Mouse (Mus musculus) lung, embryonic 15.5 days (tissue): ENCODE data around the gene Scn9a. TPM values are rescaled to one million over a fixed set of nuclear protein-coding genes. Genes with fewer than 3 reads are reported as not detected.
A peak's percentile ranks its signal among the peaks of the same experiment; 100 is the strongest.

ENCODE experiments used
- ATAC-seq: fragments of 200-750 bp; cut with Nextera tagmentation; 2 replicates; pipeline ENCODE4 v1.8.0; 2017; ENCODE audit warnings: moderate number of reproducible peaks, borderline replicate concordance; ENCODE audit not compliant: low FRiP score, low TSS enrichment; ENCODE audit errors: extremely low read depth
- H3K27ac ChIP-seq: fragments of 300-500 bp; sonication (generic); 2 replicates; pipeline ENCODE4 v1.5.1; 2015; ENCODE audit warnings: moderate library complexity, mild to moderate bottlenecking, inconsistent platforms
- H3K27me3 ChIP-seq: fragments of 300-500 bp; sonication (generic); 2 replicates; pipeline ENCODE4 v1.6.1; 2015; ENCODE audit warnings: inconsistent platforms
- H3K36me3 ChIP-seq: fragments of 300-500 bp; sonication (generic); 2 replicates; pipeline ENCODE4 v1.6.1; 2015; ENCODE audit warnings: inconsistent platforms
- H3K4me1 ChIP-seq: fragments of 300-500 bp; sonication (generic); 2 replicates; pipeline ENCODE4 v1.6.1; 2015; ENCODE audit warnings: inconsistent platforms
- H3K4me2 ChIP-seq: fragments of 300-500 bp; sonication (generic); 2 replicates; pipeline ENCODE4 v1.6.1; 2015; ENCODE audit warnings: inconsistent platforms, mild to moderate bottlenecking, moderate library complexity
- H3K4me3 ChIP-seq: fragments of 300-500 bp; sonication (generic); 2 replicates; pipeline ENCODE4 v1.5.1; 2015; ENCODE audit warnings: mild to moderate bottlenecking, inconsistent platforms
- H3K9ac ChIP-seq: fragments of 300-500 bp; sonication (generic); 2 replicates; pipeline ENCODE4 v1.6.1; 2015; ENCODE audit warnings: inconsistent platforms
- H3K9me3 ChIP-seq: fragments of 300-500 bp; sonication (generic); 2 replicates; pipeline ENCODE4 v1.6.1; 2016; ENCODE audit warnings: inconsistent platforms
- WGBS: fragments of 180-500 bp; shearing (Covaris S2); methylation state at CpG from one replicate; pipeline ENCODE4 v1.1.7; 2015; 5-methylcytosine and 5-hydroxymethylcytosine counted together
- polyA plus RNA-seq: library from polyadenylated mRNA; unstranded; fragments of >200 nt; fragmentation: Nextera tagmentation; extraction: Ambion mirVana; gene quantifications from 2 replicates; pipeline ENCODE4 v1.2.1, GENCODE M21; 2015

Gene Scn9a
- 0.19 and 0.39 TPM in 2 replicates for polyA plus RNA-seq

DNA sequence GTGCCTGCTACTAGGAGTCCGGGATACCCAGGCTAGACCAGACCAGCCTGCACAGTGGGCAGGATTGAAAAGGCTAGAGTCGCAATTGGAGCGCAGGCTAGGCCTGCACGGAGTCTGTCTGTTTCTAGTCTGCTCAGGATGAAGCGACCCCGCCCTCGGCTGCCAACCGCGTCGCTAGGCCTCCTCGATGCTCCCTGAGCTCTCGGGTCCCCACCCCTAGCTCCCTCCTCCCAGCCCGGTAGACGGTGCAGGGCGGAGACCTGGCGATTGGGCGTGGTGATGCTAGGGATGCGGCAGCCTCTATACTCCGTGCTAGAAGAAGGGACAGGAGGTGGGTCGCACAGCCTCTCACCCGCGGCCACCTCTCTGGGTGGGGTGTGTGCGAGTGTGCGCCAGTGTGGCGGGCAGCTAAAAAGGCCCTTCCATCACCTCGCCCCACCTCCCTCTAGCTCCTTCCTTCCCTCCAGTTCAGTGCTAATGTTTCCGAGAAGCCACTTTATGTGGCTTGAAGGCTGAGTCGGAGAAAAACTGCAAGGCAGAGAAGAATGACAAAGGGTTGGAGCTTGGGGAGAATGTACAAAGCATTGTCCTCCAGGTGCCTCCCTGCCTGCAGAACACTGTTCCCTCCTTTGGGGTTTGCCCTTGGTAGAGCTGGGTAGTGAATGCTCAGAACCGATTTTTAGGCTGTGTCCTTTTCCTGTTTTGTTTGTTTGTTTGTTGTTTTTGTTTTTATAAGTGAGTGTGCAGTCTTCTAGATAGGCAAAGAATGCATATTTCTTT, at the start of gene Scn9a:
Gene Scn9a, minus strand, starts transcription at position 383 of the 780 bp plus-strand sequence.
- ATAC-seq = peak; percentile 76

DNA sequence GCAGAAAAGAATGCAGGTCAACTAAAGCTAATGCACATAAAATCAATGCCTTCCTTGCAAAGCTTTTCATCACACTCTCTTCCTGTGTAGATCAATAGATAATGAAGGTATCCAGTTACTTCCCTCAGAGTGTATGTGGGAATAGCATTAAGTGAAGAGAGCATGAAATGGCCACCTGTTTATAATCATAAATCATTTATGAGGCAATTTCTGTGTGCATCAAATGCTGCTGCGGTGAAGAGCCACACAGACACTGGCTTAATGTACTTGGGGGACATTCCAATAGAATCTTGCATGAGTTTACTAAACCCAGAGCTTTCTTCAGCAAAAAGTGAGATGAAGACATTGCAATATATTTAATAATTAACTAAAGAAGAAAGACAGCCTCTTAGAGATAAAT, 27.2 kb upstream of the Scn9a start:
- H3K9ac ChIP-seq = no peak overlapping the region
- no peak for ATAC-seq
- H3K27ac ChIP-seq = no peak overlapping the region
- H3K4me3 ChIP-seq = no peak overlapping the region
- H3K4me2 ChIP-seq = no peak overlapping the region
- H3K36me3 ChIP-seq = no peaks in the 10 kb centered on the region
- H3K4me1 ChIP-seq = no peaks in the 10 kb centered on the region
- WGBS = 80% methylated on average over 1 of the region's 1 CpGs
- H3K9me3 ChIP-seq = no peaks in the 10 kb centered on the region
- no peaks in the 10 kb centered on the region for H3K27me3 ChIP-seq

More for the DNA sequence above, at the start of gene Scn9a:
- Histone ChIP-seq H3K36me3 (no peaks in the 10 kb centered on the region), H3K9me3 (no peaks in the 10 kb centered on the region), H3K27me3 (peaks cover 14% of the 10 kb centered on the region), H3K4me1 (peaks cover 5% of the 10 kb centered on the region; the same call in 1 of the 2 replicates), H3K9ac (no peak within 1 kb of the TSS), H3K4me3 (peak within 1 kb of the TSS; percentile 26), H3K27ac (no peak within 1 kb of the TSS), H3K4me2 (peak within 1 kb of the TSS; percentile 54)
- 2% methylated on average over 29 of the region's 29 CpGs for WGBS

DNA sequence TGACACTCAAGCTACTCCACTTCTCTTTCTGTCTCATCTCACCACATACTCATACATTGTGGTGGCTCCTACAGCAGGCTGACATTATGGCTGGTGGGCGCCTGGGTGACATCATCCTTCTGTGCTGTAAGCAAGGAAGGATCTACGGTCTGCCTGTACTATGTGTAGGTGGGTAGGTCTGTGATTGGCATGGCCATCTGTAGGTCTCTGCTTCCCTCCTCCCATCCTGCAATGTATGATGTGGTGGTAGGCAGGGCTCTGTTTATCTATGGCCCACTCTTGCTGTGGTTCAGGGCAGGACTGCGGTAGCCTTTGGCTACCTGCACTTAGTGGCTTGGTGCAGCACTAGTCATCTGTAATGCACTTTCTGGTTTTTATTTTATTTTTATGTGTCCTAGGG, 21.7 kb upstream of the Scn9a start:
- Histone ChIP-seq H3K36me3 (no peaks in the 10 kb centered on the region), H3K27ac (no peak overlapping the region), H3K9ac (no peak overlapping the region), H3K4me1 (no peaks in the 10 kb centered on the region), H3K4me3 (no peak overlapping the region), H3K4me2 (no peak overlapping the region), H3K27me3 (no peaks in the 10 kb centered on the region), H3K9me3 (no peaks in the 10 kb centered on the region)
- 87% methylated on average over 3 of the region's 3 CpGs for WGBS
- no peak for ATAC-seq

DNA sequence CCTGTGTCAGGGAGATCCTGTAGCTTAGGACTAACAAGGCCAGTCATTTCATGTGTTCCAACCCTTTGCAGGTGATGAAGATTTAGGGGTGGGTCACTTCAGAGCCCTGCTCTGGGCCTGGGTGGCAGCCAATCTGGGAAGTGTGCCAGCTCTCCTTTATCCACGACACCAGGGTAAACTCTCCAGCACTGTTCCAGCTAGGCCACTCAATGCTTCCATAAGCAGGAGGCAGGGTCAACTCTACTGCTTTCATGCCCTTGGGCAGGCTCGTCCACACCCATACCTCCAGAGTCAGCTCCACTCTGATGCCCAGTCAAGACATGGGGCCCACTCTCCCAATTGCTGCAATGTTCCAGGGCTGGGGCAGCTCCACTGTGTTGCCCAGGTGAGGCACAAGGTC, 20.7 kb upstream of the Scn9a start:
- Histone ChIP-seq H3K4me3 (no peak overlapping the region), H3K4me2 (no peak overlapping the region), H3K36me3 (no peaks in the 10 kb centered on the region), H3K27me3 (no peaks in the 10 kb centered on the region), H3K4me1 (no peaks in the 10 kb centered on the region), H3K27ac (no peak overlapping the region), H3K9ac (no peak overlapping the region), H3K9me3 (no peaks in the 10 kb centered on the region)
- peak; percentile 88 for ATAC-seq
- 22% methylated on average over 2 of the region's 2 CpGs for WGBS

DNA sequence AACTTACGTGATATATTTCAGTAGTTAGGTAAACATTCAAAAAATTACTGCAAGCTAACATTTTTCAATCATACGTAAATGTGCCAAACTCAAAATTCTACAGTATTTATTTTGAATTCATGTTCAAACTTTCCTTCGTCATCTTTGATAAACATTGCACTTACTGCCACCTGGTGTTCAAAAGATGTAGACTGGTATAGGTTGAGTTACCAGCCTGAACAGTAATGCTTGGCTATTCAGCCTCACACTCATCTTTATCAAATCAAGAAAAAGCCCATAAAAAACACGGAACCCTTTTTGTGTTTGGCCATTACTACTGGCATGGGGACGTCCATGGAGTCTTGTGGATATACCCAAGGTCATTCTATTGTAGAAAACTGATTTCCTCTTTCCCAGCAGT, 9.6 kb upstream of the Scn9a start:
- Histone ChIP-seq H3K4me1 (no peaks in the 10 kb centered on the region), H3K27me3 (no peaks in the 10 kb centered on the region), H3K4me3 (no peak overlapping the region), H3K4me2 (no peak overlapping the region), H3K27ac (no peak overlapping the region), H3K9me3 (no peaks in the 10 kb centered on the region), H3K36me3 (no peaks in the 10 kb centered on the region), H3K9ac (no peak overlapping the region)
- WGBS = 17% methylated on average over 5 of the region's 5 CpGs
- no peak for ATAC-seq

DNA sequence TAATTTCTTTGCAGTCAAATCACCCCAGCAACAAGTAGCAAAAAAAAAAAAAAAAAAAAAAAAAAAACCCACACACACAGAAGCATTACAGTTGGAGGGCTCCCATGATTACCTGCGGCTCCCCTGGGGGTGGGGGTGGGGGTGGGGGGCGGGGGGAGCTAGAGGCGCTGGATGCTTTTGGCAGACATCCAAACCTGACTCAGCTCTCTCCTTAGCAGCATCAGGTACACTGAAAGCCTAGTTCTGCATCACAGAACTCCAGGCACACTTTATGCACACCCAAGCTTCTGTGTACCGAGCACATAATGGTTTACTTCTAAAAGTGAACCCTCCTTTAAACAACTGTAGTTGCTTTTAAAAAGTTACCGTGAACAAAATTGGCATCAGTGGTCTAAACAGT, 2.0 kb downstream of the Scn9a start:
- H3K9ac ChIP-seq = no peak overlapping the region
- H3K9me3 ChIP-seq = no peaks in the 10 kb centered on the region
- H3K4me2 ChIP-seq = no peak overlapping the region
- no peaks in the 10 kb centered on the region for H3K36me3 ChIP-seq
- no peak overlapping the region for H3K27ac ChIP-seq
- H3K4me3 ChIP-seq = no peak overlapping the region
- WGBS = 21% methylated on average over 5 of the region's 5 CpGs
- peaks cover 14% of the 10 kb centered on the region for H3K27me3 ChIP-seq
- ATAC-seq = no peak
- H3K4me1 ChIP-seq = peaks cover 5% of the 10 kb centered on the region; the same call in 1 of the 2 replicates

DNA sequence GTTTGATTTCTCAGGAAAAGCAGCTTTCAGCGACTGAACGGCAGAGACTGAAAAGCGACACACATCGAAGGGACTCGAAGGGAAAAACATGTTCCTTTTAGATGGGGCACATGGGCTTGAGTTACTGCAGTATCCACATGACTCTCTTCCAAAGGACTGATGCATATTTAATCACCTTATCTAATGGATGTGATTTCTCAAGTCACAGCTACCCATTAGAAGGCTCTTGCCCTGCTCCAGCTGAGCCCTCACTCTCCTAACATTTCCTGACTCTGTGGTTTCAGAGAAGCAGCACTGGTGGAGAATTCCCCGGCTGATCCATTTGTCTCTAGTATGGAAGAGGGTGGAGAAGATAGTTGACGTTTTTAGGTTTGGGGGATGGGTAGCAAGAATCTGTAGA, 23.7 kb downstream of the Scn9a start:
- Histone ChIP-seq H3K36me3 (no peaks in the 10 kb centered on the region), H3K4me2 (no peak overlapping the region), H3K9me3 (no peaks in the 10 kb centered on the region), H3K27ac (no peak overlapping the region), H3K9ac (no peak overlapping the region), H3K27me3 (no peaks in the 10 kb centered on the region), H3K4me1 (no peaks in the 10 kb centered on the region), H3K4me3 (no peak overlapping the region)
- ATAC-seq = no peak
- WGBS = 56% methylated on average over 7 of the region's 7 CpGs

DNA sequence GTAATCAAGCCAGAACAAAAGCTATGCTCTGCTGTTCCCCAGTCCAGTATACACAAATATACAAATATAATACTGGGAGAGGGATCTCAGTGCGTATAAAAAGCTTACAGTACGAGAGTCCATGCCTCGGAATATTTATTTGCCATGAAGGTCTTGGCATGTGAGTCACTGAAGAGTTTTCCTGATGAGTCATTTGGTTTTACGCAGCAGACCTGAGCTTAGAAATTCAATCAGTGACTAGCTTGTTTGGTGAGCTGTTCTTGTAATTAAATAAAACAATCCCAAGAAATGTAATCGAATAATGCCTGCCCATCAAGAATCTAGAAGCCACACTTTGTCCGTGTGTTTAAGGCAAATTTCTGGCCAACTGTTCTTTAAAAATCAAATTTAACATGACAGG, 37.4 kb downstream of the Scn9a start:
- no peak overlapping the region for H3K27ac ChIP-seq
- no peaks in the 10 kb centered on the region for H3K27me3 ChIP-seq
- H3K4me2 ChIP-seq = no peak overlapping the region
- WGBS = 71% methylated on average over 6 of the region's 6 CpGs
- H3K9ac ChIP-seq = no peak overlapping the region
- H3K36me3 ChIP-seq = no peaks in the 10 kb centered on the region
- H3K9me3 ChIP-seq = no peaks in the 10 kb centered on the region
- ATAC-seq = no peak
- H3K4me3 ChIP-seq = no peak overlapping the region
- H3K4me1 ChIP-seq = no peaks in the 10 kb centered on the region

DNA sequence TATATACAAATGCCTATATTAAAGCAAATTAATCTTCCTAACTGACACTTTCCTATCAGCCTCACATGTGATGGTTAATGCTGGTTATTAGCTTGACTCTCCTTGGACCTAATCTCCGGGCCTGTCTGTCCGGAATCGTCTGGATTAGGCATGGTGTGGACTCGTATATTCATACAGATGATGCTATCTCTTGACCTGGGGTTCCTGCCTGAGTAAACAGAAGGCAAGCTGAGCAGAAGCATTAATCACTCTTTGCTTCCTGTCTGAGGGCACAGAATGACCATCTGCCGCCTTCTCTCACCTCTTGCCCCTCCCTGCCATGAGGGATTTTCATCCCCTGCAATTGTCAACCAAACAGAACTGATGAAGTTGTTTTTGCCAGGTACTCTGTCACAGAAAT, 38.6 kb downstream of the Scn9a start:
- no peaks in the 10 kb centered on the region for H3K9me3 ChIP-seq
- ATAC-seq = no peak
- no peak overlapping the region for H3K4me2 ChIP-seq
- H3K36me3 ChIP-seq = no peaks in the 10 kb centered on the region
- no peak overlapping the region for H3K4me3 ChIP-seq
- no peaks in the 10 kb centered on the region for H3K4me1 ChIP-seq
- 37% methylated on average over 5 of the region's 5 CpGs for WGBS
- H3K27ac ChIP-seq = no peak overlapping the region
- H3K27me3 ChIP-seq = no peaks in the 10 kb centered on the region
- H3K9ac ChIP-seq = no peak overlapping the region

DNA sequence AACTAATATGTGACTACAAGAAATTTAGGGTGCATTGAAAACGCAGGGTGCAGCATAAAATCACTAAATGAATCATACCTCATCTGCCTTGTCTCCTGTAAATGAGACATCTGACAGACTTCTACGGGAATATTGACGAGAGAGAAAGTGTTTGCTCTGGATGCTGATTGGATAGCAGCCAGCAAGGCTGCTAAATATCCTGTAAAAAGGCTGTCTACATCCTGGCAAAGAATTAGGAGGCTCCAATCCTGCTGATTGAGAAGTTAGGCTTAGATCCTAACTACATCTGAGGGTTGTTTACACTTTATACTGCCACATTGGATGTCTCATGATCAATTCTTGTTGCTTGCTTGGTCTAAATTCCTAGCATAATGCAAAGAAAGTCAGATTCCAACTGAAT, 44.6 kb downstream of the Scn9a start:
- ATAC-seq = no peak
- no peak overlapping the region for H3K27ac ChIP-seq
- H3K4me3 ChIP-seq = no peak overlapping the region
- H3K36me3 ChIP-seq = no peaks in the 10 kb centered on the region
- H3K9ac ChIP-seq = no peak overlapping the region
- no peaks in the 10 kb centered on the region for H3K4me1 ChIP-seq
- H3K27me3 ChIP-seq = no peaks in the 10 kb centered on the region
- 61% methylated on average over 3 of the region's 3 CpGs for WGBS
- no peak overlapping the region for H3K4me2 ChIP-seq
- no peaks in the 10 kb centered on the region for H3K9me3 ChIP-seq

DNA sequence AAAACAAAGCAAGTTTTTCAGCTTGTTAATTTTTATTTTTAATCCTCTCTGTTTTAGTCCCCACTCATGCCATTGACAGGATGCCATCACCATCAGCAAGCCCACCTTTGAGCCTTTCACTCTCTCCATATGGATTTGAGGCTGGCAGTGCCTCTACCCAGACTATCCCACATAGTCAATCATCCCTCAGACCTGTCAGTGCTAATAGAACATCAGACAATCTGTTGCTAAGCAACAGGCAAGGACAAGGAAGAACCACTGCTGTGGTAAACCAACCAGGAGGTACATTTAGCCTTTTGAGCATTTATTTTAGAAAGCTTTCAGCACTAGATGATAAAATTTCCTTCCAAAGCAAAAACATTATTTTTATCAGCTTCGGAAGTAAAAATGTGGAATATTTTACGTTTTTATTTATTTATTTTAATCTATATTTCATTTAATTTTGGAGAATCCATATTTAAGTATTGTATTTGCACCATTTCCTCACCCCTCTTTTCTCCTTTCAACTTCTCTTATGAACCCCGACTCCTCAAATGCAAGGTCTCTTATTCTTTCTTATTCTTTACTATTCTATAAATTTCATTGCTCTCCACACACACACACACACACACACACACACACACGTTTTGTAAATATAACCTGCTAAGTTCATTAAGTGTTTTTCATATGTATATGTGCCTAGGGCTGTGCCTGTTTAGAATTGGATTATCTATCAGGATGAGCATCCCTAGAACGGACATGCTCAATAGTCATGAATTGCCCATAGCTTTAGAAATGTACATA, 54.5 kb downstream of the Scn9a start:
- H3K4me3 ChIP-seq = no peak overlapping the region
- H3K4me2 ChIP-seq = no peak overlapping the region
- no peaks in the 10 kb centered on the region for H3K9me3 ChIP-seq
- H3K36me3 ChIP-seq = no peaks in the 10 kb centered on the region
- ATAC-seq = no peak
- no peak overlapping the region for H3K27ac ChIP-seq
- H3K4me1 ChIP-seq = no peaks in the 10 kb centered on the region
- WGBS = 59% methylated on average over 5 of the region's 5 CpGs
- H3K27me3 ChIP-seq = no peaks in the 10 kb centered on the region
- no peak overlapping the region for H3K9ac ChIP-seq

DNA sequence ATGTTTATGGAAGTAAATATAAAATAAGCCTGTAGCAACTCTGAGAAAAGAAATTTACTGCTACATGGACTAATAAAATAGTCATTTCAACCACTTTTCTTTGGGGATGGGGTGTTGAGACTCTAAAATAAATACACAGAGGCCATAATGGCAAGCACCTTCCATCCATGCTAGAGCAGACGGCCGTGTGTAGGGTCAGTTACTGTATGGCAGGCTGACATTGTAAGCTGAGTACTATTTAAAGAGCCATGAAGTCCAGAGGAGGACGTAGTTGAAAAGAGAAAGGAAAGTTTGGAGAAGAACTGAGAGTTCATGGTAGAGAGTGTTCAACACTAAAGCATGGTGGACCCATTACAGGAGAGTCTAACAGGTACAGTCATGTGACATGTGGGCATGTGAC, 86.5 kb downstream of the Scn9a start:
- Histone ChIP-seq H3K27me3 (no peaks in the 10 kb centered on the region), H3K4me3 (no peak overlapping the region), H3K4me2 (no peak overlapping the region), H3K27ac (no peak overlapping the region), H3K36me3 (no peaks in the 10 kb centered on the region), H3K9ac (no peak overlapping the region), H3K9me3 (no peaks in the 10 kb centered on the region), H3K4me1 (no peaks in the 10 kb centered on the region)
- WGBS = 63% methylated on average over 3 of the region's 3 CpGs
- no peak for ATAC-seq
